Mouse (Mus musculus) MN1 (cell line): ENCODE measurements at regions not wholly inside any gene's neighbourhood (a gene's known extent, or its start where the extent isn't known, plus 50 kb on each side); places are given as distances from the start of the nearest gene placed in this dataset.

Experiments
- DNase-seq: peaks from one replicate; pipeline ENCODE4 v3.0.0-alpha.2; 2016; ENCODE audit warnings: low spot score

DNA sequence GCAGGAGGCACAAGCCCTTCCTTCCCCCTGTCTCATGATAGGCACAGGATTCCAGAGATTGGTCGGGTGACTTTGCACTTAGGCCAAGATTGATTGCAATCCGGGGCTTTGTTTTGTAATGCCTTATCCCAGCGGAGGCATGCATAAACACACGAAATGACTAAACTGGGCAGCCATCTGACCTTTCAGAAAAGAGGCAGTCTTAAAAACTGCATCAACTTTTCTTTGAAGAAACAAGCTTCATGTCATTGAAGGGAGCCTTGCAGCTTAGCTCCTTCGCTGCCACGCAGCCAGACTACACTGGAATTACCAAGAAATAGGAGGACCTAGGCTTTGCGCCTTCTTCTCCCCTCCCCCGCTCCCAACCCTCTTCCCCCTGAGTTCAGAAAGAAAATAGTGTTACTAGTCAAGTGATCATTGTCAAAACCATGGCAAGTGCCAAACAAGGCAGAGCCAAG lies 67.7 kb upstream of the BC052040 start:
- no peak for DNase-seq

- DNase-seq, result peak; percentile 17
These were observed 66.6 kb upstream of the BC052040 start for GRCm38 (mm10) chr2:115514831-115515428.

- DNase-seq, result no peak
These were observed 66.0 kb upstream of the BC052040 start for GRCm38 (mm10) chr2:115515470-115515869.

DNA sequence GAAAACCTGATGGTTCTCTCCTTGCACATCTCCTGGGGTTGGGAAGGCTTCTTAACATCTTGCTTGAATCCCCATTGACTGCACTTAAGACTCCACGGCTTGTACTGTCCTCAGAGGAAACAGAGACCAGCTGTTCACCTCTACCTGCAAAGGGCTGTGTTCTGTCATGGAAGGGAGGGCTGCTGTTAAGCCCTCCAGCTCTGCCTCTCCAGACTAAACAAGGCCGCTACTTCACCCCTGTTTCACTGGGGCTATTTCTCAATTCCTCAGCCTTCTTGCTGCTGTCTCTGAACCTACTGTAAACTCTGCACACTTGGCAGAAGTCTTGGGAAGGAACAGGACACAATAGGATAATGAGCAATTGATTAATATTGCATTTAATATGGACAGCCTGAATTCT lies 64.7 kb upstream of the BC052040 start:
- no peak for DNase-seq

GRCm38 (mm10) chr2:115519974-115520373 lies 61.5 kb upstream of the BC052040 start:
- no peak for DNase-seq

- DNase-seq, result no peak
These were observed 60.9 kb upstream of the BC052040 start for GRCm38 (mm10) chr2:115520413-115521139.

- DNase-seq, result no peak
These were observed 51.6 kb upstream of the BC052040 start for GRCm38 (mm10) chr2:115529878-115530277.
